ENCODE assay signal across 9 mouse cellular contexts in the genomic region with DNA sequence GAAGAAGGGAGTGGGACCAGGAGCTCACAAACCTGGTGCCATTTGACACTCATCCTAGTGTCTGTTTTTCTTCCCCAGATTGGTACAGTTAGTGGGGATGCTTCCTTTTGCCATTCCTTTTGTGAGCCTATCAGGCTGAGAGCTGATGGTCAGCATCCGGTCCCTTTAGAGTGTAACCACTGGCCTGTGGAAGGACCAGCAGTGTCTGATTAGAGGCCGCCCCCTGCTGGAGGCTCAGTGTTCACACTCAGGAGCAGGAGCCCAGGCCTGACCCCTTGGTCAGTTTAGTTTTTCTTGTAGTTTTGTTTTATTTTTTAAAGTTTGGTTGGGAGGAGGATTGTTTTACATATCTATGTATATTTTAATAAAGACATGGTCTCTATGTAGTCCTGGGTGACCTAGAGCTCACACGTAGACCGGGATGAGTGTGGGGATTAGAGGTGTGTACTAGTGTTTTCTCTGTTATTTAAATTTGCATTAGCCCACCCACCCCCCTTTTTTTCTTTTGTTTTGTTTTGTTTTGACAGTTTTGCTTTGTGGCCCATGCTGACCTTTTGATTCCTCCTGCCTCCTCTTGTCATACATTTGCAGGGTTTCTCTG. TPM values are rescaled to one million over a fixed set of nuclear protein-coding genes. Genes with fewer than 3 reads are reported as not detected.
DNase-seq lines count a peak whose midpoint lies in the region; ATAC-seq and TF ChIP-seq lines count a peak whose summit lies in the region.
"Had no signal": no experiment of that assay in that cellular context is flagged by ENCODE, and none has a peak within 500 bp of the region (broad histone marks: within the 10 kb centered on the region; RNA-seq: fewer than 3 reads in every experiment).

No protein-coding gene starts in this region.

- H3K4me3 ChIP-seq in heart, embryonic 16.5 days (ENCODE audit: low read length): no peak overlapping the region
- no peak overlapping the region for H3K4me3 ChIP-seq in liver, embryonic 16.5 days (ENCODE audit: low read depth, low read length)
- H3K4me3 ChIP-seq in neural tube, embryonic 14.5 days (ENCODE audit: low read depth, low read length): no peak overlapping the region
- H3K4me3 ChIP-seq in stomach, postnatal 0 days (ENCODE audit: low read depth, low read length): no peak overlapping the region
- H3K4me3 ChIP-seq: megakaryocyte, embryonic 14.5 days had no signal

- no peak overlapping the region for H3K9ac ChIP-seq in heart, embryonic 16.5 days (ENCODE audit: low read length)
- H3K9ac ChIP-seq in liver, embryonic 16.5 days (ENCODE audit: low read depth, low read length): no peak overlapping the region
- H3K9ac ChIP-seq in neural tube, embryonic 14.5 days (replicated peaks; ENCODE audit: low read depth, low read length): no peak overlapping the region
- no peak overlapping the region for H3K9ac ChIP-seq in stomach, postnatal 0 days (ENCODE audit: low read length)

- 56% methylated on average over 4 of the region's 4 CpGs for whole genome bisulfite sequencing in heart, embryonic 16.5 days
- 56% methylated on average over 4 of the region's 4 CpGs for WGBS in liver, embryonic 16.5 days (ENCODE audit: insufficient replicate concordance)
- WGBS in neural tube, embryonic 14.5 days: 58% methylated on average over 4 of the region's 4 CpGs
- 53% methylated on average over 4 of the region's 4 CpGs for WGBS in stomach, postnatal 0 days

- H3K4me2 ChIP-seq in heart, embryonic 16.5 days (ENCODE audit: low read depth, low read length): no peak overlapping the region
- H3K4me2 ChIP-seq in liver, embryonic 16.5 days (ENCODE audit: low read depth, low read length): no peak overlapping the region
- H3K4me2 ChIP-seq in neural tube, embryonic 14.5 days (ENCODE audit: low read depth, low read length): no peak overlapping the region
- H3K4me2 ChIP-seq in stomach, postnatal 0 days (replicated peaks; ENCODE audit: low read depth): no peak overlapping the region

- H3K27me3 ChIP-seq in heart, embryonic 16.5 days (ENCODE audit: control insufficient read depth, insufficient read depth, low read length): no peaks in the 10 kb centered on the region
- no peaks in the 10 kb centered on the region for H3K27me3 ChIP-seq in liver, embryonic 16.5 days (ENCODE audit: control insufficient read depth, insufficient read depth, low read depth, low read length)
- no peaks in the 10 kb centered on the region for H3K27me3 ChIP-seq in neural tube, embryonic 14.5 days (ENCODE audit: control insufficient read depth, insufficient read depth, low read length)
- H3K27me3 ChIP-seq in stomach, postnatal 0 days (ENCODE audit: control insufficient read depth, insufficient read depth, low read length): no peaks in the 10 kb centered on the region
- H3K27me3 ChIP-seq: megakaryocyte, embryonic 14.5 days had no signal

- no peak for TF ChIP-seq EP300 in stomach, postnatal 0 days (optimal IDR thresholded peaks at IDR 0.05)

- peak; percentile 92 for ATAC-seq in erythroblast, adult 5-6 weeks (replicated peaks; ENCODE audit: low FRiP score, poor library complexity, severe bottlenecking)
- ATAC-seq in heart, embryonic 16.5 days (replicated peaks; ENCODE audit: extremely low read depth, insufficient read depth, low FRiP score): peak; percentile 81; the same call in 1 of the 2 replicates
- peak; percentile 75 for ATAC-seq in liver, embryonic 16.5 days (ENCODE audit: low read depth)
- ATAC-seq in neural tube, embryonic 14.5 days (ENCODE audit: low read depth): peak; percentile 77; the same call in 1 of the 2 replicates
- ATAC-seq in stomach, postnatal 0 days (ENCODE audit: low FRiP score, low TSS enrichment): peak; percentile 88

- no peaks in the 10 kb centered on the region for H3K9me3 ChIP-seq in heart, embryonic 16.5 days (replicated peaks; ENCODE audit: control insufficient read depth, low read length)
- H3K9me3 ChIP-seq in liver, embryonic 16.5 days (replicated peaks; ENCODE audit: control insufficient read depth, low read length): no peaks in the 10 kb centered on the region
- H3K9me3 ChIP-seq in neural tube, embryonic 14.5 days (ENCODE audit: control insufficient read depth, low read length): no peaks in the 10 kb centered on the region
- no peaks in the 10 kb centered on the region for H3K9me3 ChIP-seq in stomach, postnatal 0 days (ENCODE audit: control insufficient read depth, low read length)
- H3K9me3 ChIP-seq: megakaryocyte, embryonic 14.5 days had no signal

- peak; percentile 60 for DNase-seq in A20 (ENCODE audit: low read depth, low spot score)
- DNase-seq in adrenal gland, postnatal 25 days: peak; percentile 88
- DNase-seq in kidney, postnatal 10 days: peak; percentile 94
- peak; percentile 86 for DNase-seq in stomach, postnatal 0 days (ENCODE audit: low spot score)

- H3K4me1 ChIP-seq in heart, embryonic 16.5 days (ENCODE audit: control insufficient read depth, insufficient read depth, low read length): no peaks in the 10 kb centered on the region
- H3K4me1 ChIP-seq in liver, embryonic 16.5 days (ENCODE audit: control insufficient read depth, low read depth, low read length): no peaks in the 10 kb centered on the region
- H3K4me1 ChIP-seq in neural tube, embryonic 14.5 days (ENCODE audit: control insufficient read depth, insufficient read depth, low read length): no peaks in the 10 kb centered on the region
- no peaks in the 10 kb centered on the region for H3K4me1 ChIP-seq in stomach, postnatal 0 days (replicated peaks; ENCODE audit: control insufficient read depth, insufficient read depth)

- peaks cover 84% of the 10 kb centered on the region for H3K36me3 ChIP-seq in heart, embryonic 16.5 days (ENCODE audit: control insufficient read depth, insufficient read depth)
- H3K36me3 ChIP-seq in liver, embryonic 16.5 days (ENCODE audit: control insufficient read depth, insufficient read depth): peaks cover 93% of the 10 kb centered on the region
- peaks cover 89% of the 10 kb centered on the region for H3K36me3 ChIP-seq in neural tube, embryonic 14.5 days (ENCODE audit: control insufficient read depth, insufficient read depth, low read length)
- peaks cover 39% of the 10 kb centered on the region for H3K36me3 ChIP-seq in stomach, postnatal 0 days (ENCODE audit: control insufficient read depth, insufficient read depth, low read length)

- H3K27ac ChIP-seq in heart, embryonic 16.5 days (ENCODE audit: low read length): no peak overlapping the region
- no peak overlapping the region for H3K27ac ChIP-seq in liver, embryonic 16.5 days (ENCODE audit: low read length)
- H3K27ac ChIP-seq in neural tube, embryonic 14.5 days (ENCODE audit: low read depth, low read length): no peak overlapping the region
- H3K27ac ChIP-seq in stomach, postnatal 0 days (replicated peaks): no peak overlapping the region

- peak; percentile 93 for TF ChIP-seq CTCF in stomach, postnatal 0 days (IDR thresholded peaks at IDR 0.05; ENCODE audit: low read depth)

RNA-seq across cellular contexts. Expression of a gene that starts 25.5 kb away (rescaled TPM):
- 47.1 and 57.3 TPM in 2 replicates for total RNA-seq in adrenal gland, postnatal 25 days (2021)
- total RNA-seq in erythroblast, adult 5-6 weeks (2015; ENCODE audit: low replicate concordance): 37.4 and 37.7 TPM in 2 replicates
- 82.9 and 103 TPM in 2 replicates for total RNA-seq in erythroblast, adult 5-6 weeks (2017; ENCODE audit: low replicate concordance)
- 8.5 and 9.0 TPM in 2 replicates for polyA plus RNA-seq in heart, embryonic 16.5 days (2015; fragmentation: Nextera tagmentation; extraction: Ambion mirVana)
- 7.0 and 7.2 TPM in 2 replicates for polyA plus RNA-seq in liver, embryonic 16.5 days (2015; fragmentation: Nextera tagmentation; extraction: Ambion mirVana)
- polyA plus RNA-seq in neural tube, embryonic 14.5 days (2014; fragmentation: Nextera tagmentation; extraction: Ambion mirVana): 15.8 and 18.5 TPM in 2 replicates
- polyA plus RNA-seq in stomach, postnatal 0 days (2015; fragmentation: Nextera tagmentation; extraction: Ambion mirVana): 5.9 and 6.2 TPM in 2 replicates

RNA-seq across cellular contexts. Expression of a gene that starts 26.4 kb away (rescaled TPM):
- 62.2 and 70.3 TPM in 2 replicates for total RNA-seq in adrenal gland, postnatal 25 days (2021)
- total RNA-seq in erythroblast, adult 5-6 weeks (2015; ENCODE audit: low replicate concordance): 8.2 TPM in 1 of 2 replicates, not detected in the other
- total RNA-seq in erythroblast, adult 5-6 weeks (2017; ENCODE audit: low replicate concordance): 4.6 and 6.1 TPM in 2 replicates
- polyA plus RNA-seq in heart, embryonic 16.5 days (2015; fragmentation: Nextera tagmentation; extraction: Ambion mirVana): 81.6 and 82.1 TPM in 2 replicates
- polyA plus RNA-seq in liver, embryonic 16.5 days (2015; fragmentation: Nextera tagmentation; extraction: Ambion mirVana): 23.4 and 23.6 TPM in 2 replicates
- 62.7 and 70.4 TPM in 2 replicates for polyA plus RNA-seq in neural tube, embryonic 14.5 days (2014; fragmentation: Nextera tagmentation; extraction: Ambion mirVana)
- polyA plus RNA-seq in stomach, postnatal 0 days (2015; fragmentation: Nextera tagmentation; extraction: Ambion mirVana): 71.5 and 75.0 TPM in 2 replicates

RNA-seq across cellular contexts. Expression of a gene that starts 38.6 kb away (rescaled TPM):
- total RNA-seq in adrenal gland, postnatal 25 days (2021): 67.1 and 74.1 TPM in 2 replicates
- total RNA-seq in erythroblast, adult 5-6 weeks (2015; ENCODE audit: low replicate concordance): 19.4 and 29.5 TPM in 2 replicates
- 61.9 and 62.0 TPM in 2 replicates for total RNA-seq in erythroblast, adult 5-6 weeks (2017; ENCODE audit: low replicate concordance)
- 211 and 235 TPM in 2 replicates for polyA plus RNA-seq in heart, embryonic 16.5 days (2015; fragmentation: Nextera tagmentation; extraction: Ambion mirVana)
- 84.3 and 90.7 TPM in 2 replicates for polyA plus RNA-seq in liver, embryonic 16.5 days (2015; fragmentation: Nextera tagmentation; extraction: Ambion mirVana)
- 197 and 245 TPM in 2 replicates for polyA plus RNA-seq in neural tube, embryonic 14.5 days (2014; fragmentation: Nextera tagmentation; extraction: Ambion mirVana)
- 119 and 123 TPM in 2 replicates for polyA plus RNA-seq in stomach, postnatal 0 days (2015; fragmentation: Nextera tagmentation; extraction: Ambion mirVana)

RNA-seq across cellular contexts. Expression of a gene that starts 51.3 kb away (rescaled TPM):
- not detected in 2 replicates for total RNA-seq in adrenal gland, postnatal 25 days (2021)
- total RNA-seq in erythroblast, adult 5-6 weeks (2015; ENCODE audit: low replicate concordance): not detected in 2 replicates
- total RNA-seq in erythroblast, adult 5-6 weeks (2017; ENCODE audit: low replicate concordance): not detected in 2 replicates
- 0.49 and 0.59 TPM in 2 replicates for polyA plus RNA-seq in heart, embryonic 16.5 days (2015; fragmentation: Nextera tagmentation; extraction: Ambion mirVana)
- 0.12 TPM in 2 replicates for polyA plus RNA-seq in liver, embryonic 16.5 days (2015; fragmentation: Nextera tagmentation; extraction: Ambion mirVana)
- polyA plus RNA-seq in neural tube, embryonic 14.5 days (2014; fragmentation: Nextera tagmentation; extraction: Ambion mirVana): 1.8 and 2.0 TPM in 2 replicates
- polyA plus RNA-seq in stomach, postnatal 0 days (2015; fragmentation: Nextera tagmentation; extraction: Ambion mirVana): 0.10 and 0.18 TPM in 2 replicates
